In the genomic region with DNA sequence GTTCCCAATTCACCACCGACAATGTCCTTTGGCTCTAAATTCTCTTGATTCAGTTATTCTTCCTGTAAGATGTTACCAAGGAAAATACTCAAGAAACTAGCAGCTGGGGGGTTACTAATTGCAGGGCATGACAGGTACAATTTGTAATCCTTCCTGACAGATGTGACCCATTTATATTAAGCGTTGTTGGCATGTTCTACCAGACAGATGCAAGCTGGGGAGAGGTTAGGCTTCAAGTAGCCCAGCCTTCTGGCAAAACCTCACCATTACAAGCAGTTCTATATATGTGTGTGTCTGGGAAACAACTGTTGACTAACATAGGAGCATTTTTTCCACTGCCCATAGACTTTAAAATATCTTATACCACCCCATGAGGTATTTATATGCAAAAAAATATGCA, we compare ENCODE assay signal across 26 mouse cellular contexts.
DNase-seq lines count a peak whose midpoint lies in the region; ATAC-seq and TF ChIP-seq lines count a peak whose summit lies in the region.
"Had no signal": no experiment of that assay in that cellular context is flagged by ENCODE, and none has a peak within 500 bp of the region (broad histone marks: within the 10 kb centered on the region; RNA-seq: fewer than 3 reads in every experiment).

No protein-coding gene starts in this region.

- peak overlapping the region; percentile 24 for H3K4me3 ChIP-seq in gastrocnemius, adult 2 months
- no peak overlapping the region for H3K4me3 ChIP-seq in embryonic facial prominence, embryonic 14.5 days (ENCODE audit: low read depth, low read length)
- H3K4me3 ChIP-seq: embryonic facial prominence, embryonic 15.5 days; erythroblast, embryonic 14.5 days; forebrain, embryonic 10.5 days; heart, embryonic 10.5 days had no signal

- peak overlapping the region; percentile 83 for H3K27ac ChIP-seq in gastrocnemius, adult 2 months
- no peak overlapping the region for H3K27ac ChIP-seq in embryonic facial prominence, embryonic 14.5 days (replicated peaks; ENCODE audit: low read depth, low read length)
- H3K27ac ChIP-seq: embryonic facial prominence, embryonic 15.5 days; forebrain, embryonic 10.5 days; heart, embryonic 10.5 days; hindbrain, embryonic 14.5 days had no signal

- H3K9ac ChIP-seq in embryonic facial prominence, embryonic 14.5 days (ENCODE audit: low read depth, low read length): no peak overlapping the region
- H3K9ac ChIP-seq: embryonic facial prominence, embryonic 15.5 days; hindbrain, embryonic 14.5 days had no signal

- ATAC-seq in embryonic facial prominence, embryonic 14.5 days (ENCODE audit: low read depth): no peak
- ATAC-seq: CD4-positive, CD25-positive, alpha-beta regulatory T cell, adult 4 months; forebrain, embryonic 14.5 days; intestine, embryonic 16.5 days had no signal

- intact Hi-C loops in gastrocnemius, adult 2 months (cut with DNase I): no loop called here

- no peaks in the 10 kb centered on the region for H3K9me3 ChIP-seq in embryonic facial prominence, embryonic 14.5 days (ENCODE audit: control insufficient read depth, low read length)
- H3K9me3 ChIP-seq: embryonic facial prominence, embryonic 15.5 days; forebrain, embryonic 10.5 days; G1E; heart, embryonic 10.5 days had no signal

- no peak for TF ChIP-seq CTCF in gastrocnemius, adult 2 months (IDR thresholded peaks at IDR 0.05)

- no peaks in the 10 kb centered on the region for H3K27me3 ChIP-seq in embryonic facial prominence, embryonic 14.5 days (replicated peaks; ENCODE audit: control insufficient read depth, insufficient read depth, low read length)
- H3K27me3 ChIP-seq: embryonic facial prominence, embryonic 15.5 days had no signal

- DNase-seq in embryo, embryonic 11 days: peak; percentile 1
- DNase-seq in embryo, embryonic 10.5 days (ENCODE audit: low spot score): no peak
- peak; percentile 16 for DNase-seq in gastrocnemius, adult 2 months
- DNase-seq in gastrocnemius, postnatal 10 days: no peak
- DNase-seq in embryonic facial prominence, embryonic 14.5 days (ENCODE audit: low spot score): peak; percentile 7
- no peak for DNase-seq in liver
- DNase-seq in neural tube, embryonic 10.5 days (ENCODE audit: extremely low spot score, low spot score): no peak
- DNase-seq: adrenal gland, adult 8-10 months; adrenal gland, postnatal 36 days; B cell, adult 2 months; cerebellum, adult 11-12 months; cerebellum, adult 9-10 months; cerebellum, postnatal 25 days; gastrocnemius, postnatal 36 days; heart, adult 18-20 months; heart, postnatal 10 days; kidney, adult 2 months had no signal

- H3K4me1 ChIP-seq in embryonic facial prominence, embryonic 14.5 days (ENCODE audit: control insufficient read depth, insufficient read depth, low read length): no peaks in the 10 kb centered on the region
- H3K4me1 ChIP-seq: embryonic facial prominence, embryonic 15.5 days; forebrain, embryonic 10.5 days; heart, embryonic 10.5 days had no signal

- no peak overlapping the region for H3K4me2 ChIP-seq in embryonic facial prominence, embryonic 14.5 days (ENCODE audit: low read depth, low read length)
- H3K4me2 ChIP-seq: embryonic facial prominence, embryonic 15.5 days; hindbrain, embryonic 14.5 days had no signal

- 24% methylated on average over 2 of the region's 2 CpGs for WGBS in embryonic facial prominence, embryonic 14.5 days

- no peaks in the 10 kb centered on the region for H3K36me3 ChIP-seq in embryonic facial prominence, embryonic 14.5 days (ENCODE audit: control insufficient read depth, insufficient read depth, low read length)
- H3K36me3 ChIP-seq: embryonic facial prominence, embryonic 15.5 days; forebrain, embryonic 10.5 days; G1E; heart, embryonic 10.5 days had no signal

Comparison
In these comparisons a context has a peak if more than half of its experiments do, and no peak if none do; other contexts are left out.
1. DNase-seq: peak in embryo, embryonic 11 days (single experiment), gastrocnemius, adult 2 months (single experiment) and embryonic facial prominence, embryonic 14.5 days (single experiment); none in embryo, embryonic 10.5 days (single experiment), gastrocnemius, postnatal 10 days (single experiment), liver (single experiment) and neural tube, embryonic 10.5 days (single experiment).